Mouse (Mus musculus): ENCODE measurements around the gene 5330417H12Rik.

- TF ChIP-seq CTCF (IDR thresholded peaks at IDR 0.05; ENCODE audit: low read depth) (no peak), EP300 (IDR thresholded peaks at IDR 0.05; ENCODE audit: low read depth) (no peak)
Measured at GRCm38 (mm10) chr7:107664063-107665056, 39.4 kb upstream of the 5330417H12Rik start.
